Mouse (Mus musculus) left cerebral cortex, postnatal 4 days (tissue): Measurements from ENCODE around the gene Pcbp3. TPM values are rescaled to one million over a fixed set of nuclear protein-coding genes. Genes with fewer than 3 reads are reported as not detected.

Source experiments
- DNase-seq: peaks from one replicate; pipeline ENCODE4 v3.0.0-alpha.2; 2022
- intact Hi-C: fragments of 180-260 bp; cut with DNase I; formaldehyde crosslinking; loops from one replicate; pipeline ENCODE4 v1.15.1; 2025
- total RNA-seq, 2 experiments: library from RNA; stranded (reverse); gene quantifications; 2 replicates each; pipeline ENCODE4 v1.2.3; 2021

The Pcbp3 gene
- total RNA-seq, 2 experiments from 2014 or later: 51.4 to 52.6 TPM

- DNase-seq: no peak
- intact Hi-C loops: loop anchor here (10.0 kb wide), 1 partner anchor 252 kb away; no protein-coding TSS in a partner anchor
Measured at GRCm38 (mm10) chr10:76736764-76737163, 224.9 kb downstream of the Pcbp3 start.

GRCm38 (mm10) chr10:76734979-76735378 is 226.7 kb downstream of the Pcbp3 start:
- DNase-seq: peak; percentile 84

GRCm38 (mm10) chr10:76733677-76734068 is 228.0 kb downstream of the Pcbp3 start:
- intact Hi-C loops: loop anchor here (5.0 to 10.0 kb wide), 2 partner anchors 181 to 249 kb away; no protein-coding TSS in a partner anchor
- DNase-seq: no peak

More at GRCm38 (mm10) chr10:76734979-76735378, 226.7 kb downstream of the Pcbp3 start:
- intact Hi-C loops: loop anchor here (5.0 to 10.0 kb wide), 2 partner anchors 183 to 250 kb away; no protein-coding TSS in a partner anchor

- DNase-seq: peak; percentile 84
- intact Hi-C loops: loop anchor here (5.0 to 10.0 kb wide), 2 partner anchors 181 to 248 kb away; no protein-coding TSS in a partner anchor
Measured at GRCm38 (mm10) chr10:76732881-76733676, 228.6 kb downstream of the Pcbp3 start.

- intact Hi-C loops: loop anchor here (5.0 to 10.0 kb wide), 2 partner anchors 180 to 248 kb away; no protein-coding TSS in a partner anchor
- no peak for DNase-seq
Measured at GRCm38 (mm10) chr10:76732391-76732790, 229.3 kb downstream of the Pcbp3 start.

GRCm38 (mm10) chr10:76731621-76732239 is 230.0 kb downstream of the Pcbp3 start:
- no peak for DNase-seq
- intact Hi-C loops: loop anchor here (5.0 to 10.0 kb wide), 2 partner anchors 179 to 247 kb away; no protein-coding TSS in a partner anchor

- intact Hi-C loops: loop anchor here (5.0 to 10.0 kb wide), 2 partner anchors 178 to 245 kb away; no protein-coding TSS in a partner anchor
- no peak for DNase-seq
Measured at GRCm38 (mm10) chr10:76729631-76730620, 231.8 kb downstream of the Pcbp3 start.

GRCm38 (mm10) chr10:76728369-76728768 is 233.3 kb downstream of the Pcbp3 start:
- DNase-seq: peak; percentile 83
- intact Hi-C loops: no loop called here

GRCm38 (mm10) chr10:76727301-76727700 is 234.4 kb downstream of the Pcbp3 start:
- DNase-seq: no peak
- intact Hi-C loops: no loop called here

GRCm38 (mm10) chr10:76726866-76727265 is 234.8 kb downstream of the Pcbp3 start:
- intact Hi-C loops: no loop called here
- no peak for DNase-seq

GRCm38 (mm10) chr10:76725682-76726285 is 235.9 kb downstream of the Pcbp3 start, which contains the start of gene Col6a1:
Gene Col6a1 (minus strand): TSS chr10:76726168.
- intact Hi-C loops: no loop called here
- DNase-seq: no peak

- intact Hi-C loops: no loop called here
- DNase-seq: no peak
Measured at GRCm38 (mm10) chr10:76725097-76725496, 236.6 kb downstream of the Pcbp3 start.

GRCm38 (mm10) chr10:76724231-76724736 is 237.4 kb downstream of the Pcbp3 start:
- intact Hi-C loops: loop anchor here (5.0 kb wide), 1 partner anchor 102 kb away; the partner anchor contains the start of gene Col6a2
- DNase-seq: no peak

- no peak for DNase-seq
- intact Hi-C loops: loop anchor here (5.0 kb wide), 1 partner anchor 101 kb away; the partner anchor contains the start of gene Col6a2
Measured at GRCm38 (mm10) chr10:76722751-76723450, 238.8 kb downstream of the Pcbp3 start.

- intact Hi-C loops: loop anchor here (5.0 kb wide), 1 partner anchor 99 kb away; the partner anchor contains the start of gene Col6a2
- DNase-seq: no peak
Measured at GRCm38 (mm10) chr10:76721746-76722145, 239.9 kb downstream of the Pcbp3 start.

- intact Hi-C loops: loop anchor here (5.0 kb wide), 1 partner anchor 99 kb away; the partner anchor contains the start of gene Col6a2
- DNase-seq: no peak
Measured at GRCm38 (mm10) chr10:76721216-76721615, 240.5 kb downstream of the Pcbp3 start.

- intact Hi-C loops: no loop called here
- no peak for DNase-seq
Measured at GRCm38 (mm10) chr10:76717631-76718030, 244.1 kb downstream of the Pcbp3 start.

GRCm38 (mm10) chr10:76717026-76717425 is 244.7 kb downstream of the Pcbp3 start:
- intact Hi-C loops: no loop called here
- DNase-seq: no peak
